Mouse (Mus musculus): ENCODE results near the gene Serinc4. TPM values are rescaled to one million over a fixed set of nuclear protein-coding genes. Genes with fewer than 3 reads are reported as not detected.
A peak's percentile ranks its signal among the peaks of the same experiment; 100 is the strongest.

The Serinc4 gene
- polyA plus RNA-seq, 2 experiments = 0.70 to 1.1 TPM

GRCm38 (mm10) chr2:121445117-121445516 lies 11.5 kb downstream of the Serinc4 start:
- H3K9ac ChIP-seq (ENCODE audit: low read depth, low read length, severe bottlenecking) = no peak overlapping the region
- no peak overlapping the region for H3K27ac ChIP-seq (replicated peaks; ENCODE audit: low read depth, low read length)
- H3K9me3 ChIP-seq (ENCODE audit: control insufficient read depth, low read length) = no peaks in the 10 kb centered on the region
- no peak overlapping the region for H3K4me2 ChIP-seq (replicated peaks; ENCODE audit: low read depth, low read length, severe bottlenecking)
- ATAC-seq (ENCODE audit: low FRiP score, low read depth) (no peak), DNase-seq (ENCODE audit: low spot score) (no peak)
- H3K27me3 ChIP-seq (ENCODE audit: control insufficient read depth, insufficient read depth, low read length) = no peaks in the 10 kb centered on the region
- no peak overlapping the region for H3K4me3 ChIP-seq (replicated peaks; ENCODE audit: low read length)
- H3K4me1 ChIP-seq (ENCODE audit: control insufficient read depth, insufficient read depth, low read length) = peaks cover 12% of the 10 kb centered on the region
- 0 out of 2 replicates have a peak, but pooled peaks cover 1% of the 10 kb centered on the region for H3K36me3 ChIP-seq (ENCODE audit: control insufficient read depth, insufficient read depth, low read length)
- WGBS = 80% methylated on average over 3 of the region's 3 CpGs
- no peak for TF ChIP-seq POLR2A (IDR thresholded peaks at IDR 0.05; ENCODE audit: borderline replicate concordance, extremely low read depth, insufficient read depth, insufficient read length)

- Histone ChIP-seq H3K9me3 (ENCODE audit: control insufficient read depth, low read length) (no peaks in the 10 kb centered on the region), H3K4me3 (replicated peaks; ENCODE audit: low read length) (peak within 1 kb of the TSS; percentile 49), H3K9ac (ENCODE audit: low read depth, low read length, severe bottlenecking) (peak within 1 kb of the TSS; percentile 53; the same call in 1 of the 2 replicates), H3K36me3 (ENCODE audit: control insufficient read depth, insufficient read depth, low read length) (peaks cover 6% of the 10 kb centered on the region), H3K27ac (replicated peaks; ENCODE audit: low read depth, low read length) (no peak within 1 kb of the TSS), H3K27me3 (ENCODE audit: control insufficient read depth, insufficient read depth, low read length) (no peaks in the 10 kb centered on the region), H3K4me2 (replicated peaks; ENCODE audit: low read depth, low read length, severe bottlenecking) (peak within 1 kb of the TSS; percentile 89), H3K4me1 (ENCODE audit: control insufficient read depth, insufficient read depth, low read length) (peaks cover 12% of the 10 kb centered on the region; the same call in 1 of the 2 replicates)
- DNase-seq (ENCODE audit: low spot score) = no peak
- no peak for ATAC-seq (ENCODE audit: low FRiP score, low read depth)
- no peak for TF ChIP-seq POLR2A (IDR thresholded peaks at IDR 0.05; ENCODE audit: borderline replicate concordance, extremely low read depth, insufficient read depth, insufficient read length)
- WGBS = 86% methylated on average over 1 of the region's 1 CpGs
Observed at GRCm38 (mm10) chr2:121444178-121444577, 12.4 kb downstream of the Serinc4 start, which contains the start of gene Ell3. Gene Ell3, minus strand, starts transcription at chr2:121444278.

- no peak for TF ChIP-seq POLR2A (IDR thresholded peaks at IDR 0.05; ENCODE audit: borderline replicate concordance, extremely low read depth, insufficient read depth, insufficient read length)
- Histone ChIP-seq H3K36me3 (ENCODE audit: control insufficient read depth, insufficient read depth, low read length) (peaks cover 18% of the 10 kb centered on the region), H3K4me3 (replicated peaks; ENCODE audit: low read length) (peak overlapping the region; percentile 49), H3K27me3 (ENCODE audit: control insufficient read depth, insufficient read depth, low read length) (no peaks in the 10 kb centered on the region), H3K4me2 (replicated peaks; ENCODE audit: low read depth, low read length, severe bottlenecking) (peak overlapping the region; percentile 89), H3K9ac (ENCODE audit: low read depth, low read length, severe bottlenecking) (peak overlapping the region; percentile 53), H3K27ac (replicated peaks; ENCODE audit: low read depth, low read length) (no peak overlapping the region), H3K9me3 (ENCODE audit: control insufficient read depth, low read length) (no peaks in the 10 kb centered on the region), H3K4me1 (ENCODE audit: control insufficient read depth, insufficient read depth, low read length) (peaks cover 12% of the 10 kb centered on the region; the same call in 1 of the 2 replicates)
- no peak for ATAC-seq (ENCODE audit: low FRiP score, low read depth)
- DNase-seq (ENCODE audit: low spot score) = no peak
- WGBS = 2% methylated on average over 8 of the region's 8 CpGs
Observed at GRCm38 (mm10) chr2:121443068-121443349, 13.6 kb downstream of the Serinc4 start.

- Histone ChIP-seq H3K9ac (ENCODE audit: low read depth, low read length, severe bottlenecking) (peak overlapping the region; percentile 53), H3K4me1 (ENCODE audit: control insufficient read depth, insufficient read depth, low read length) (peaks cover 12% of the 10 kb centered on the region; the same call in 1 of the 2 replicates), H3K4me2 (replicated peaks; ENCODE audit: low read depth, low read length, severe bottlenecking) (peak overlapping the region; percentile 89), H3K27me3 (ENCODE audit: control insufficient read depth, insufficient read depth, low read length) (no peaks in the 10 kb centered on the region), H3K36me3 (ENCODE audit: control insufficient read depth, insufficient read depth, low read length) (peaks cover 23% of the 10 kb centered on the region), H3K27ac (replicated peaks; ENCODE audit: low read depth, low read length) (no peak overlapping the region), H3K9me3 (ENCODE audit: control insufficient read depth, low read length) (no peaks in the 10 kb centered on the region), H3K4me3 (replicated peaks; ENCODE audit: low read length) (peak overlapping the region; percentile 49)
- peak; percentile 58 for ATAC-seq (ENCODE audit: low FRiP score, low read depth)
- no peak for TF ChIP-seq POLR2A (IDR thresholded peaks at IDR 0.05; ENCODE audit: borderline replicate concordance, extremely low read depth, insufficient read depth, insufficient read length)
- DNase-seq (ENCODE audit: low spot score) = no peak
- WGBS = 2% methylated on average over 27 of the region's 30 CpGs
Observed at GRCm38 (mm10) chr2:121442259-121443067, 14.1 kb downstream of the Serinc4 start.

- Histone ChIP-seq H3K4me1 (ENCODE audit: control insufficient read depth, insufficient read depth, low read length) (peaks cover 12% of the 10 kb centered on the region; the same call in 1 of the 2 replicates), H3K27me3 (ENCODE audit: control insufficient read depth, insufficient read depth, low read length) (no peaks in the 10 kb centered on the region), H3K4me2 (replicated peaks; ENCODE audit: low read depth, low read length, severe bottlenecking) (peak overlapping the region; percentile 89), H3K9ac (ENCODE audit: low read depth, low read length, severe bottlenecking) (peak overlapping the region; percentile 53), H3K9me3 (ENCODE audit: control insufficient read depth, low read length) (no peaks in the 10 kb centered on the region), H3K4me3 (replicated peaks; ENCODE audit: low read length) (peak overlapping the region; percentile 49), H3K27ac (replicated peaks; ENCODE audit: low read depth, low read length) (no peak overlapping the region), H3K36me3 (ENCODE audit: control insufficient read depth, insufficient read depth, low read length) (peaks cover 30% of the 10 kb centered on the region)
- DNase-seq (ENCODE audit: low spot score) = no peak
- no peak for TF ChIP-seq POLR2A (IDR thresholded peaks at IDR 0.05; ENCODE audit: borderline replicate concordance, extremely low read depth, insufficient read depth, insufficient read length)
- no peak for ATAC-seq (ENCODE audit: low FRiP score, low read depth)
- WGBS = 7% methylated on average over 11 of the region's 11 CpGs
Observed at GRCm38 (mm10) chr2:121441800-121442199, 14.8 kb downstream of the Serinc4 start.
